Mouse (Mus musculus) limb, embryonic 13.5 days (tissue): ENCODE measurements at regions not wholly inside any gene's neighbourhood (a gene's known extent, or its start where the extent isn't known, plus 50 kb on each side); places are given as distances from the start of the nearest gene placed in this dataset. TPM values are rescaled to one million over a fixed set of nuclear protein-coding genes. Genes with fewer than 3 reads are reported as not detected.

ENCODE experiments used
- microRNA-seq: library from miRNA; unstranded; fragments of <30 nt; microRNA quantifications from one replicate; pipeline ENCODE4, GENCODE M21; 2016

Small RNA genes lying in the stretch of these regions (microRNA-seq; reads per million reads assigned to microRNA genes)
- gene Gm27847 = not detected
